Mouse (Mus musculus) hindbrain, embryonic 15.5 days (tissue): ENCODE measurements at regions not wholly inside any gene's neighbourhood (a gene's known extent, or its start where the extent isn't known, plus 50 kb on each side); places are given as distances from the start of the nearest gene placed in this dataset.

Source experiments
- ATAC-seq: fragments of 200-750 bp; cut with Nextera tagmentation; 2 replicates; pipeline ENCODE4 v1.8.0; 2017; ENCODE audit warnings: low read depth, moderate number of reproducible peaks, moderate TSS enrichment; ENCODE audit not compliant: low FRiP score
- H3K27ac ChIP-seq: fragments of 300-500 bp; sonication (generic); replicated peaks from 2 replicates; pipeline ENCODE4 v1.5.1; 2015; ENCODE audit warnings: mild to moderate bottlenecking, inconsistent platforms
- H3K27me3 ChIP-seq: fragments of 300-500 bp; sonication (generic); 2 replicates; pipeline ENCODE4 v1.6.1; 2015; ENCODE audit warnings: control low read depth, inconsistent platforms
- H3K36me3 ChIP-seq: fragments of 300-500 bp; sonication (generic); 2 replicates; pipeline ENCODE4 v1.6.1; 2015; ENCODE audit warnings: control low read depth, inconsistent platforms
- H3K4me1 ChIP-seq: fragments of 300-500 bp; sonication (generic); replicated peaks from 2 replicates; pipeline ENCODE4 v1.6.1; 2015; ENCODE audit warnings: control low read depth, inconsistent platforms
- H3K4me2 ChIP-seq: fragments of 300-500 bp; sonication (generic); 2 replicates; pipeline ENCODE4 v1.6.1; 2015; ENCODE audit warnings: moderate library complexity, mild to moderate bottlenecking, inconsistent platforms
- H3K4me3 ChIP-seq: fragments of 300-500 bp; sonication (generic); 2 replicates; pipeline ENCODE4 v1.5.1; 2015; ENCODE audit warnings: mild to moderate bottlenecking, inconsistent platforms
- H3K9ac ChIP-seq: fragments of 300-500 bp; sonication (generic); 2 replicates; pipeline ENCODE4 v1.6.1; 2015; ENCODE audit warnings: inconsistent platforms
- H3K9me3 ChIP-seq: fragments of 300-500 bp; sonication (generic); 2 replicates; pipeline ENCODE4 v1.6.1; 2016; ENCODE audit warnings: control low read depth, inconsistent platforms
- WGBS: fragments of 180-500 bp; shearing (Covaris S2); methylation state at CpG from one replicate; pipeline ENCODE4 v1.1.7; 2015; 5-methylcytosine and 5-hydroxymethylcytosine counted together

- Histone ChIP-seq H3K4me2 (no peak overlapping the region), H3K4me3 (no peak overlapping the region), H3K36me3 (no peaks in the 10 kb centered on the region), H3K27me3 (no peaks in the 10 kb centered on the region), H3K9me3 (no peaks in the 10 kb centered on the region), H3K4me1 (peaks cover 11% of the 10 kb centered on the region; the same call in 1 of the 2 replicates), H3K27ac (no peak overlapping the region), H3K9ac (no peak overlapping the region)
- WGBS: 60% methylated on average over 8 of the region's 8 CpGs
- ATAC-seq: no peak
These were observed 108.4 kb upstream of the Sall1 start for GRCm38 (mm10) chr8:89152331-89152730.

- no peak overlapping the region for H3K9ac ChIP-seq
- no peak overlapping the region for H3K27ac ChIP-seq
- H3K9me3 ChIP-seq: no peaks in the 10 kb centered on the region
- H3K36me3 ChIP-seq: no peaks in the 10 kb centered on the region
- no peak overlapping the region for H3K4me2 ChIP-seq
- no peaks in the 10 kb centered on the region for H3K27me3 ChIP-seq
- ATAC-seq: no peak
- H3K4me3 ChIP-seq: no peak overlapping the region
- WGBS: 91% methylated on average over 2 of the region's 2 CpGs
- H3K4me1 ChIP-seq: peaks cover 11% of the 10 kb centered on the region; the same call in 1 of the 2 replicates
These were observed 107.0 kb upstream of the Sall1 start for GRCm38 (mm10) chr8:89150952-89151351.

DNA sequence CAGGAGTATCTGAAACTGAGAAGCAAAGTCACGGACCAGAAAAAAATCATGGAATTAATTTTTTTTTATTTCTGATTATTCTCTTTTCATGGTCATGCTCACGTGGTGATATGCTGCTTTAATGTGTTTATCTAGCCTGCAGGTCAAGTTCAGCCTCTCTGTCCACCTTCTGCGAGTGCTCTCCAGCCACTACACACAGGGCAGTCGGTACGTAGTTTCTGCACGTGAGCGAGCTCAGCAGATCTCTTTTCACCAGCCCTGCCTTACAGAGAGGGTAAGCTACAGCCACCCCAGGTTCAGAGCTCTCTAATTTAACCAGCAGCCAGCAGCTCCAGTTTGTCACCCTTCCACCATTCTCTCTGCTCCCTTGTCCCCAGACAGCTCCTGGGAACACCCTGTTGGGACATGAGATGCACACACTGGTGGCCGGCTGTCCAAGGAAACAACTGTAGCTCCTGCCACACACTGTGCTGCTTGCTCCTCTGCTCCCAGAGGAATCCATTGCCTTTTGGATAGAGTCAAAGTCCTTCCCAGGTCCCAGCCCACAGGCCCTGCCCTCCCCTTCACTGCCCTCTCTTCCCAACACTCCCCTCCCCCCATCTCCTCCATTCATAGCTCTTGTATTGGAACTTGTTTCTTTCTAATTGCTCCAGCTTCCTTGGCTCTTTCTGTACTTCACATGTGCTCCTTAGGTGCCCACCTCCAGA, 97.7 kb upstream of the Sall1 start:
- no peak for ATAC-seq
- H3K27ac ChIP-seq: no peak overlapping the region
- no peaks in the 10 kb centered on the region for H3K27me3 ChIP-seq
- H3K36me3 ChIP-seq: no peaks in the 10 kb centered on the region
- no peak overlapping the region for H3K9ac ChIP-seq
- no peak overlapping the region for H3K4me2 ChIP-seq
- no peak overlapping the region for H3K4me3 ChIP-seq
- 64% methylated on average over 8 of the region's 8 CpGs for WGBS
- no peaks in the 10 kb centered on the region for H3K9me3 ChIP-seq
- H3K4me1 ChIP-seq: peaks cover 6% of the 10 kb centered on the region; the same call in 1 of the 2 replicates

GRCm38 (mm10) chr8:89139876-89140275, 95.9 kb upstream of the Sall1 start:
- Histone ChIP-seq H3K27me3 (no peaks in the 10 kb centered on the region), H3K36me3 (no peaks in the 10 kb centered on the region), H3K4me2 (no peak overlapping the region), H3K27ac (no peak overlapping the region), H3K4me3 (no peak overlapping the region), H3K4me1 (peaks cover 6% of the 10 kb centered on the region; the same call in 1 of the 2 replicates), H3K9ac (no peak overlapping the region), H3K9me3 (no peaks in the 10 kb centered on the region)
- 70% methylated on average over 3 of the region's 3 CpGs for WGBS
- ATAC-seq: no peak

GRCm38 (mm10) chr8:89138416-89139125, 94.6 kb upstream of the Sall1 start:
- no peak for ATAC-seq
- H3K9ac ChIP-seq: no peak overlapping the region

DNA sequence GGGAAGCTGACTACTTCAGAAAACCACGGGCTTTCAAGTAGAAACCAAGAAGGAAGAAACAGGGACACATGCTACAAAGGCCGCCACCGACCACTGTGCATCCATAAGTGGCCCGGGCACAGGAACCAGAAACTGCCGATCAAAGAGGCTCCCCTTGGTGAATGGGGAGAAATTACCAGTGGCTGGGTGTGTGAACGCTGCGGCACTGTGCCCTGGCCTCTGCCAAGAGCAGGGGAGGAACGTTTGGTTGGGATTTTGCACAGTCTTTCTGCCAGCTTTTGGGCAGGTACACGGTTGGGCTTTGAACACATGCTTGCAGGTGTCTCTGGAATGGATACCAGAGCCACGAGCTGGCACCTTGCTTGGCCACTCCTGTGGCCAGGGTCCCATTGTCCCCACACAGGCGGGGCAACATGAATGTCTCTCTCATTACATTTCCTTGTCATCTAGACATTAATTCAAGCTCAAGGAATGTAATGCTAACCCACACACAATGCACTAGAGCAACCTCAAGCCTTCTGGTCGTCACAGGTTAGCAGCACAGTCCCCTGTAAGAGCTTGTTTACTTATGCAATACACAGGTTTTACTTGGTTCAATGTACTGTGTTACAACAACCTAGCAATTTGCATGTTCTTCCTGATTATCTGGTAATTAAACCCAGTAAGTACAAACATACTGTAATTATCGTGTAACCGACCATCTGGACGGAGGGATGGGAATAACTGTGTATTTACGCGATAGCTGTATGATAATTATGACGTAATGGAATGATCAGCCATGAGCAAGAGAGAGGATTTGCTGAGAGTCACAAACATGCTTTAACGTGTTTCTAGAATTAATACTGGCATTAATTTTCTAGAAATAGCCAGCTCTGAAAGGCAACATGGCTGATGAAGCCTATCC, 90.9 kb upstream of the Sall1 start:
- Histone ChIP-seq H3K4me3 (no peak overlapping the region), H3K27ac (no peak overlapping the region), H3K36me3 (no peaks in the 10 kb centered on the region), H3K4me2 (peak overlapping the region; percentile 2; the same call in 1 of the 2 replicates), H3K27me3 (no peaks in the 10 kb centered on the region), H3K9me3 (no peaks in the 10 kb centered on the region), H3K9ac (no peak overlapping the region), H3K4me1 (peaks cover 15% of the 10 kb centered on the region)
- WGBS: 70% methylated on average over 19 of the region's 19 CpGs
- ATAC-seq: no peak

More at GRCm38 (mm10) chr8:89138416-89139125, 94.6 kb upstream of the Sall1 start:
- no peaks in the 10 kb centered on the region for H3K36me3 ChIP-seq
- peaks cover 14% of the 10 kb centered on the region; the same call in 1 of the 2 replicates for H3K4me1 ChIP-seq
- H3K27ac ChIP-seq: no peak overlapping the region
- no peaks in the 10 kb centered on the region for H3K9me3 ChIP-seq
- 56% methylated on average over 8 of the region's 8 CpGs for WGBS
- H3K4me2 ChIP-seq: no peak overlapping the region
- no peak overlapping the region for H3K4me3 ChIP-seq
- no peaks in the 10 kb centered on the region for H3K27me3 ChIP-seq

DNA sequence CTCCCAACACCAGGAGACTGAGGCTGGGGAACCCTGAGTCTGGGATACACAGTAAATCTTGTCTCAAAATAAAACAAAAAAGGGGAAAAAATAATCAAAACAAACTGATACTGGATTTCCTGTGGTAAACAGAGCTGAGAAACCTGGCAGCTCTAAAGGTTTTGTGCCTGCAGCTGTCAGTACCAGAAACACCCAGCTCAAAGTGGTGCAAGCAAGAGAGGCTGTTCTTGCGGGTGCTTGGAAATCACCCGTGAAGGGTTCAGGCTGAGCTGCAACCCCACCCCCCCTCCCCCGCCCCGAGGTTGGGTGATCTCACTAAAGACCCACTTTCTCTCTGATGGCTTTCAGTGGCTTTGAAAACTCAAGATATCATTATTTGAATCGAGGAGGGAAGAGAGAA, 90.1 kb upstream of the Sall1 start:
- peaks cover 16% of the 10 kb centered on the region for H3K4me1 ChIP-seq
- WGBS: 66% methylated on average over 5 of the region's 5 CpGs
- no peak for ATAC-seq
- no peaks in the 10 kb centered on the region for H3K36me3 ChIP-seq
- H3K9me3 ChIP-seq: no peaks in the 10 kb centered on the region
- H3K4me2 ChIP-seq: no peak overlapping the region
- H3K4me3 ChIP-seq: no peak overlapping the region
- H3K9ac ChIP-seq: no peak overlapping the region
- no peak overlapping the region for H3K27ac ChIP-seq
- H3K27me3 ChIP-seq: no peaks in the 10 kb centered on the region

DNA sequence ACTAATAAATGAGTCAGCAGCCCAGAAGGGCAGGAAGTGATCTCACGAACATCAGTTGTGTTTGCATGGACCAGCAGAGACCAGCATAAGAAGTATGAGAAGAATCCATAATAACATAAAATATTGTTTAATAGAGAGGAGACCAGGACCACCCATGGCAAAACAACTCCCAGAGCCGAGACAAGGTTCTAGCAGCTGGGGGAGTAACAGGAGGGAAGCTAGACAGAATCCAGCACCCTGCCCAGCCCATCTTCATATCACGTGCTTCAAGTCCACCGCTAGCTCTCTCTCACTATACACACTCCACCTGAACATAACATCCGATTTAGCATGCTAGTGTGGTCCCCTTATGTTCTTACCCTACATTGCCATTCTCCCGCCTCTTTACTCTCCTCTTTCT, 77.1 kb upstream of the Sall1 start:
- WGBS: 84% methylated on average over 6 of the region's 6 CpGs
- no peaks in the 10 kb centered on the region for H3K4me1 ChIP-seq
- H3K27me3 ChIP-seq: no peaks in the 10 kb centered on the region
- ATAC-seq: no peak
- no peak overlapping the region for H3K4me2 ChIP-seq
- no peak overlapping the region for H3K27ac ChIP-seq
- H3K36me3 ChIP-seq: no peaks in the 10 kb centered on the region
- H3K9me3 ChIP-seq: no peaks in the 10 kb centered on the region
- H3K4me3 ChIP-seq: no peak overlapping the region
- H3K9ac ChIP-seq: no peak overlapping the region

DNA sequence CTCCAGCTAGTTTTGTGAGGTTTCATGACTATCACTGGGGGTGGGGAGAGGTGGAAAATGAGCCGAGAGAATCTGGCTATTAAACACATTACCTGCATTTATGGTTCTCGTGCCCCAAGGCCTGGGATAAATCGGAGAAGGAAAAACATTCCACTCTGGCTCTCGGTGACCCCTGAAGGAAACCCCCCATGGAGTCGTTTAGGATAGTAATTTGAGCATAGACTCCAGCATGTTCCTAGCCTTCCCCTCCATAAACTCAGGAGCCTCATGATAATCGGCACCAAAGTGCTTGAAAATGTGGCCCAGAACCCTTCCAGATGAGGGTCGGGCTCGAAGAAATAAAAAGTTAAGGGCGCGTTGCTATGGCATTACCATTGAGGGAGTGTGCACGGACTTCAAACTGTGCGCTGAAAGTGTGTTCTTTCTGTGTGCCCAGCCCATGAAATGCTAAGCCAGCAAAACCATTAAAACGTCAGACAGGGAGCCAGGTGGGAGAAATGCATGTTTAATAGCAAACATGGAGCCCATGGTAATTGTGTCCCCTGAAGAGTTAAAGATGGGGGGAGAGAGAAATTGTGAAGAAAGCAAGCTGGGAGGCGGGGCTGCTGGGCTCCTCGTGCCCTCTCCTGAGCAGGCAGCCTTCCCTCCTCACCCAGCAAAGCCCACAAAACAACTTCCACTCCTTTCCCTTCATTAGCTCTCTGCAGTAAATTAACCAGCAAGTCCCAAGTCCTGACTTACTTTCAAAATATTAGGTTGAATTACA, 64.1 kb upstream of the Sall1 start:
- no peaks in the 10 kb centered on the region for H3K36me3 ChIP-seq
- H3K9ac ChIP-seq: no peak overlapping the region
- H3K27me3 ChIP-seq: no peaks in the 10 kb centered on the region
- H3K4me2 ChIP-seq: no peak overlapping the region
- no peak overlapping the region for H3K4me3 ChIP-seq
- no peaks in the 10 kb centered on the region for H3K9me3 ChIP-seq
- H3K4me1 ChIP-seq: no peaks in the 10 kb centered on the region
- 67% methylated on average over 15 of the region's 15 CpGs for WGBS
- no peak overlapping the region for H3K27ac ChIP-seq
- no peak for ATAC-seq

DNA sequence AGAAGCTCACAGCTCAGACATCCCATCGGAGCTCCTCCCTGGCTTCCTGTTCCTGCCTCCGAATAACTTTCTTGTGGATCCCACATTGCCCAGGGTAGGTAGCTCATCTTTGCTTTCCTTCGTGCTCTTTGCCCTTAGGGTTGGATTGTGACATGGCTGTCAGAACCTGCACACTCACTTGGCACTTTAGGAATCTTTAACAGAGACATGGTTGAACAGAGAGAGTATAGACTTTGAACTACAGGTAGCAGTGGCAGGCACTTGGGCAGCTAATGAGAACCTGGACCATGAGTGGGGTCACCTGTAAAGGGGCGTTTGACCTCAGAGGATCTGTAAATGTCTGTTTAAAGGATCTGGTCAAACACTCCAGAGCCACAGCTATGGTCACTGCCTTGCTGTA, 62.4 kb upstream of the Sall1 start:
- Histone ChIP-seq H3K4me2 (no peak overlapping the region), H3K4me1 (no peaks in the 10 kb centered on the region), H3K36me3 (no peaks in the 10 kb centered on the region), H3K27me3 (no peaks in the 10 kb centered on the region), H3K9ac (no peak overlapping the region), H3K9me3 (no peaks in the 10 kb centered on the region), H3K4me3 (no peak overlapping the region), H3K27ac (no peak overlapping the region)
- ATAC-seq: no peak
- WGBS: 89% methylated on average over 4 of the region's 4 CpGs

- Histone ChIP-seq H3K9me3 (0 out of 2 replicates have a peak, but pooled peaks cover 6% of the 10 kb centered on the region), H3K4me3 (no peak overlapping the region), H3K27me3 (no peaks in the 10 kb centered on the region), H3K36me3 (no peaks in the 10 kb centered on the region), H3K4me2 (no peak overlapping the region), H3K4me1 (no peaks in the 10 kb centered on the region), H3K9ac (no peak overlapping the region), H3K27ac (no peak overlapping the region)
- WGBS: 86% methylated on average over 4 of the region's 4 CpGs
- ATAC-seq: no peak
These were observed 53.4 kb upstream of the Sall1 start for GRCm38 (mm10) chr8:89097396-89097795.
